Mouse (Mus musculus) kidney, postnatal 0 days (tissue): Measurements from ENCODE around the gene Gm20388. TPM values are rescaled to one million over a fixed set of nuclear protein-coding genes. Genes with fewer than 3 reads are reported as not detected.

Experiments
- ATAC-seq: fragments of 200-750 bp; cut with Nextera tagmentation; replicated peaks from 2 replicates; pipeline ENCODE4 v1.8.0; 2017; ENCODE audit warnings: low read depth, moderate number of reproducible peaks, moderate TSS enrichment, moderate library complexity; ENCODE audit not compliant: low FRiP score
- DNase-seq: peaks from one replicate; pipeline ENCODE4 v3.0.0-alpha.2; 2016; ENCODE audit warnings: low spot score
- H3K27ac ChIP-seq: fragments of 300-500 bp; sonication (generic); 2 replicates; pipeline ENCODE4 v1.5.1; 2014; ENCODE audit warnings: mild to moderate bottlenecking
- H3K27me3 ChIP-seq: fragments of 300-500 bp; sonication (generic); 2 replicates; pipeline ENCODE4 v1.6.1; 2014; ENCODE audit warnings: low read length, mixed read lengths; ENCODE audit not compliant: insufficient read depth
- H3K36me3 ChIP-seq: fragments of 300-500 bp; sonication (generic); 2 replicates; pipeline ENCODE4 v1.6.1; 2014; ENCODE audit warnings: low read length, mixed read lengths; ENCODE audit not compliant: insufficient read depth
- H3K4me1 ChIP-seq: fragments of 300-500 bp; sonication (generic); replicated peaks from 2 replicates; pipeline ENCODE4 v1.6.1; 2014; ENCODE audit warnings: antibody characterized with exemption, low read length, mixed read lengths; ENCODE audit not compliant: insufficient read depth
- H3K4me2 ChIP-seq: fragments of 300-500 bp; sonication (generic); 2 replicates; pipeline ENCODE4 v1.6.1; 2014; ENCODE audit warnings: mild to moderate bottlenecking, low read length, moderate library complexity, mixed read lengths
- H3K4me3 ChIP-seq: fragments of 300-500 bp; sonication (generic); replicated peaks from 2 replicates; pipeline ENCODE4 v1.5.1; 2014; ENCODE audit warnings: low read depth, low read length
- H3K9ac ChIP-seq: fragments of 300-500 bp; sonication (generic); 2 replicates; pipeline ENCODE4 v1.6.1; 2014; ENCODE audit warnings: low read depth, low read length
- H3K9me3 ChIP-seq: fragments of 300-500 bp; sonication (generic); replicated peaks from 2 replicates; pipeline ENCODE4 v1.6.1; 2016; ENCODE audit warnings: low read length, inconsistent platforms, mixed read lengths
- CTCF ChIP-seq: IDR thresholded peaks from 2 replicates; pipeline ENCODE4 v1.5.1; 2016; ENCODE audit warnings: antibody characterized with exemption, low read depth, mild to moderate bottlenecking, moderate library complexity
- WGBS: fragments of 180-500 bp; shearing (Covaris S2); extraction: QIAGEN DNeasy Blood & Tissue Kit; methylation state at CpG from one replicate; pipeline ENCODE4 v1.1.7; 2014; 5-methylcytosine and 5-hydroxymethylcytosine counted together
- polyA plus RNA-seq: library from polyadenylated mRNA; unstranded; fragments of >200 nt; fragmentation: Nextera tagmentation; extraction: Ambion mirVana; gene quantifications from 2 replicates; pipeline ENCODE4 v1.2.1, GENCODE M21; 2015

The Gm20388 gene
- polyA plus RNA-seq, 1 experiment from 2014 or later = not detected

GRCm38 (mm10) chr8:120399212-120399934, 488.7 kb downstream of the Gm20388 start:
- H3K4me3 ChIP-seq = no peak overlapping the region
- no peak overlapping the region for H3K27ac ChIP-seq
- no peaks in the 10 kb centered on the region for H3K27me3 ChIP-seq
- no peak overlapping the region for H3K4me2 ChIP-seq
- H3K9ac ChIP-seq = no peak overlapping the region
- no peaks in the 10 kb centered on the region for H3K36me3 ChIP-seq
- no peak for TF ChIP-seq CTCF
- ATAC-seq (no peak), DNase-seq (no peak)
- H3K9me3 ChIP-seq = no peaks in the 10 kb centered on the region
- 51% methylated on average over 33 of the region's 33 CpGs for WGBS
- H3K4me1 ChIP-seq = no peaks in the 10 kb centered on the region

- Histone ChIP-seq H3K4me2 (no peak overlapping the region), H3K4me1 (no peaks in the 10 kb centered on the region), H3K27ac (no peak overlapping the region), H3K9ac (no peak overlapping the region), H3K4me3 (no peak overlapping the region), H3K36me3 (no peaks in the 10 kb centered on the region), H3K9me3 (no peaks in the 10 kb centered on the region), H3K27me3 (no peaks in the 10 kb centered on the region)
- DNase-seq (no peak), ATAC-seq (no peak)
- no peak for TF ChIP-seq CTCF
- 93% methylated on average over 2 of the region's 2 CpGs for WGBS
Measured at GRCm38 (mm10) chr8:120401216-120401615, 490.6 kb downstream of the Gm20388 start.

DNA sequence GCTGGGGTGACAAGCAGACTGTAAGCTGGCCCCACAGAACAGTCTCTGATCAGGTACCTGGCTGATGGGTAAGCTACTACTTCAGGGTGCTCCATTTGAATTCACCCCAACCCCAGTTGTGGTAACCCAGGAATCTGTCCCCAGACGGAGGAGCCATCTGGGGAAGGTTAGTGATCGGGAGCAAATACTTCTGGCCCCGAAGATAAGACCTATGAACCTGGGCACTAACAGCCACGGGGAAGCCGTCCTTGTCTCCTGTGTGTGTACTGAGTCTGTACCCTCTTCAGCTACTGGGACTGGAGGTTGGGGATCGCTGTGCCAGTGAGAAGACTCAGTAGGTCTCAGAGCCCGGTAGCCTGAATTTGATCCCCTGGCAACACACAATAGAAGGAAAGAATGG, 491.1 kb downstream of the Gm20388 start:
- Histone ChIP-seq H3K27ac (no peak overlapping the region), H3K9ac (no peak overlapping the region), H3K4me1 (no peaks in the 10 kb centered on the region), H3K4me2 (no peak overlapping the region), H3K36me3 (no peaks in the 10 kb centered on the region), H3K9me3 (no peaks in the 10 kb centered on the region), H3K27me3 (no peaks in the 10 kb centered on the region), H3K4me3 (no peak overlapping the region)
- DNase-seq (no peak), ATAC-seq (no peak)
- TF ChIP-seq CTCF = no peak
- 90% methylated on average over 7 of the region's 7 CpGs for WGBS

DNA sequence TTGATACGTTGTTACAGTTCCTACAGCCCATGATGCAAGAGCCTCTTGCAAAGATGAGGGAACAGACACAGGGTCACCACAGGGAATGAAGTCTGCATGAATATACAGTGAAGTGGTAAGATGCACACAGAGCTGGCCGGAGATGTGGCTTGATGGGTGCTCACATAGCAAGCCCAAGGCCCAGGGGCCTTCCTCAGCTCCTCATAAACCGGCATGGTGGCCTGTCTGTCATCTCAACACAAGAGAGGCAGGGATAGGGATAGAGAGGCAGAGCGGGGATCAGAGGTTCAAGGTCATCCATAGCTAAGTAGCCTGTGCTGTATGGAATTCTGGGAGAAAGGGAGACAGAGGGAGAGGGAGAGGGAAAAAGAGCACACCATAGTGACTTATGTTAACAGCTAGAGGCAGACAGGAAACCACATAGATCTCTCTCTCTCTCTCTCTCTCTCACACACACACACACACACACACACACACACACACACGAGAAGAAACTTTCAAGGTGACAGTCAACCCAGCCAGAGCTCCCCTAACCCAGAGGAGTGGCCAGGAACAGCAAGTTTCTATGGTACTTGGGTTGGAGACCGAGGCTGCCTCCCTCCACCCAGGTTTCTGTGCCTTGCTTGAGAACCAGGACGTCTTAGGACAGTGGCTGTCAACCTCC, 493.1 kb downstream of the Gm20388 start:
- Histone ChIP-seq H3K4me3 (no peak overlapping the region), H3K9ac (no peak overlapping the region), H3K9me3 (no peaks in the 10 kb centered on the region), H3K36me3 (no peaks in the 10 kb centered on the region), H3K4me1 (no peaks in the 10 kb centered on the region; the same call in 1 of the 2 replicates), H3K27me3 (no peaks in the 10 kb centered on the region), H3K27ac (no peak overlapping the region), H3K4me2 (no peak overlapping the region)
- ATAC-seq = no peak
- no peak for DNase-seq
- WGBS = 86% methylated on average over 7 of the region's 7 CpGs
- TF ChIP-seq CTCF = no peak

DNA sequence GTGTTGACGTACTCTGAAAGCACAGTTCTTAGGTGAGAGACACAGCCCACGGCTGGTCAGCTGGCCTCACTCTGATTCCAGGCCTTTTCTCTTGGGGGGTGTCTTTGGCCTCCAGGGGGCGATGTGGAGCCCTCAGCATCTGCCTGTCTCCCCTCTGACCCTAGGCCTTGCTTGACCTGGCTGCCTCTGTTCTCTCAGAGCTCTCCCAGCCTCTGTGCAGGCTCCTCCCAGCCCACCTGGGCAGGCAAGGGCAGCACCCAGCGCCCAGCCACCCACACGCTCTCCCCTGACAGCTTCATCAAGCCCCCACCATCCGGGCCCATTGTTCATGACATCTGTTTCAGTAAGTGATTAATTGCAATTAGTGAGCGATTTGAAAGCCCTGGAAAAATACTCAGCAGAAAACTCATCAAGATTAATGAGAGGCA, 494.0 kb downstream of the Gm20388 start:
- no peak for ATAC-seq
- no peaks in the 10 kb centered on the region for H3K9me3 ChIP-seq
- no peak overlapping the region for H3K4me2 ChIP-seq
- DNase-seq = no peak
- no peak overlapping the region for H3K27ac ChIP-seq
- 42% methylated on average over 7 of the region's 7 CpGs for WGBS
- H3K9ac ChIP-seq = no peak overlapping the region
- H3K4me3 ChIP-seq = no peak overlapping the region
- no peaks in the 10 kb centered on the region; the same call in 1 of the 2 replicates for H3K4me1 ChIP-seq
- peak; percentile 76 for TF ChIP-seq CTCF
- no peaks in the 10 kb centered on the region for H3K27me3 ChIP-seq
- no peaks in the 10 kb centered on the region for H3K36me3 ChIP-seq

DNA sequence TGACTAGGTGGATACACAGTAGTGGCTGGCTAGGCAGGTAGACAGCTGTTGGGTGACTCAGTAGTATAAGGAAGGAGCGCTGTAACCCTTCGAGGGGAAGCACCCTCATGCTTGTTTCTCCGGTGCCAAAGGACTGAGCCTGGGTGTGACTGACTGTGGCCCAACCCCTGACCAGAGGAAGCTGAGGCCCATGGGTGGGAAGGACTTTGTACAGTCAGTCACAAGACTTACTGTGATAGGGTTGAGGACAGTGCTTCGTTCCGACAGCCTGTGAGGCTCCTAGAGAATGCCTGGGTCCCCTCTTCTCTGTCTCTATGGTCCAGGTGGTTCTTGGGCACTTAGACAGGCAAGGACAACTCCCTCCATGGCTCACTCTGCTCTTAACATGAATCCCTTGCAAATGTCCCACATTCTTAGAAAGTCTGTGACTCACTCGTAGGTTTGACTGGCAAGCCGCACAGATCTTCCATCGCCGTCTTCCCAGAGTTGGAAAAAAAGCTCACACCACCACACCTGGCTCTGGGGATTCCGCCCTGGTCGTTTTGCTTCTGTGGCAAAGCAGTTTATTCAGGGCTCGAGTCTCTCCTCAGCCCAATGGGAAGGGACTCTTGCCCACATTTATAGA, 495.5 kb downstream of the Gm20388 start:
- DNase-seq (no peak), ATAC-seq (no peak)
- Histone ChIP-seq H3K27ac (no peak overlapping the region), H3K4me2 (no peak overlapping the region), H3K4me1 (no peaks in the 10 kb centered on the region; the same call in 1 of the 2 replicates), H3K27me3 (no peaks in the 10 kb centered on the region), H3K4me3 (no peak overlapping the region), H3K9me3 (no peaks in the 10 kb centered on the region), H3K9ac (no peak overlapping the region), H3K36me3 (no peaks in the 10 kb centered on the region)
- WGBS = 92% methylated on average over 12 of the region's 12 CpGs
- no peak for TF ChIP-seq CTCF
